Mouse (Mus musculus) midbrain, embryonic 13.5 days (tissue): ENCODE results near the gene Grip1. TPM values are rescaled to one million over a fixed set of nuclear protein-coding genes. Genes with fewer than 3 reads are reported as not detected.
A peak's percentile ranks its signal among the peaks of the same experiment; 100 is the strongest.

Source experiments
- ATAC-seq: fragments of 200-750 bp; cut with Nextera tagmentation; 2 replicates; pipeline ENCODE4 v1.8.0; 2017; ENCODE audit warnings: mild to moderate bottlenecking, moderate TSS enrichment, moderate library complexity
- H3K27ac ChIP-seq: fragments of 300-500 bp; sonication (generic); 2 replicates; pipeline ENCODE4 v1.5.1; 2015; ENCODE audit warnings: inconsistent platforms, mild to moderate bottlenecking, moderate library complexity
- H3K27me3 ChIP-seq: fragments of 300-500 bp; sonication (generic); 2 replicates; pipeline ENCODE4 v1.6.1; 2015; ENCODE audit warnings: mild to moderate bottlenecking, inconsistent platforms
- H3K36me3 ChIP-seq: fragments of 300-500 bp; sonication (generic); 2 replicates; pipeline ENCODE4 v1.6.1; 2015; ENCODE audit warnings: mild to moderate bottlenecking, inconsistent platforms
- H3K4me1 ChIP-seq: fragments of 300-500 bp; sonication (generic); replicated peaks from 2 replicates; pipeline ENCODE4 v1.6.1; 2015; ENCODE audit warnings: inconsistent platforms
- H3K4me2 ChIP-seq: fragments of 300-500 bp; sonication (generic); replicated peaks from 2 replicates; pipeline ENCODE4 v1.6.1; 2015; ENCODE audit warnings: moderate library complexity, mild to moderate bottlenecking, inconsistent platforms
- H3K4me3 ChIP-seq: fragments of 300-500 bp; sonication (generic); replicated peaks from 2 replicates; pipeline ENCODE4 v1.5.1; 2015; ENCODE audit warnings: mild to moderate bottlenecking, inconsistent platforms
- H3K9ac ChIP-seq: fragments of 300-500 bp; sonication (generic); replicated peaks from 2 replicates; pipeline ENCODE4 v1.6.1; 2015; ENCODE audit warnings: mild to moderate bottlenecking, inconsistent platforms
- H3K9me3 ChIP-seq: fragments of 300-500 bp; sonication (generic); 2 replicates; pipeline ENCODE4 v1.6.1; 2016; ENCODE audit warnings: mild to moderate bottlenecking, inconsistent platforms
- WGBS: fragments of 180-500 bp; shearing (Covaris S2); methylation state at CpG from one replicate; pipeline ENCODE4 v1.1.7; 2015; 5-methylcytosine and 5-hydroxymethylcytosine counted together
- polyA plus RNA-seq: library from polyadenylated mRNA; unstranded; fragments of >200 nt; fragmentation: Nextera tagmentation; extraction: Ambion mirVana; gene quantifications from 2 replicates; pipeline ENCODE4 v1.2.1, GENCODE M21; 2015

Gene Grip1
- 14.4 and 16.0 TPM in 2 replicates for polyA plus RNA-seq

DNA sequence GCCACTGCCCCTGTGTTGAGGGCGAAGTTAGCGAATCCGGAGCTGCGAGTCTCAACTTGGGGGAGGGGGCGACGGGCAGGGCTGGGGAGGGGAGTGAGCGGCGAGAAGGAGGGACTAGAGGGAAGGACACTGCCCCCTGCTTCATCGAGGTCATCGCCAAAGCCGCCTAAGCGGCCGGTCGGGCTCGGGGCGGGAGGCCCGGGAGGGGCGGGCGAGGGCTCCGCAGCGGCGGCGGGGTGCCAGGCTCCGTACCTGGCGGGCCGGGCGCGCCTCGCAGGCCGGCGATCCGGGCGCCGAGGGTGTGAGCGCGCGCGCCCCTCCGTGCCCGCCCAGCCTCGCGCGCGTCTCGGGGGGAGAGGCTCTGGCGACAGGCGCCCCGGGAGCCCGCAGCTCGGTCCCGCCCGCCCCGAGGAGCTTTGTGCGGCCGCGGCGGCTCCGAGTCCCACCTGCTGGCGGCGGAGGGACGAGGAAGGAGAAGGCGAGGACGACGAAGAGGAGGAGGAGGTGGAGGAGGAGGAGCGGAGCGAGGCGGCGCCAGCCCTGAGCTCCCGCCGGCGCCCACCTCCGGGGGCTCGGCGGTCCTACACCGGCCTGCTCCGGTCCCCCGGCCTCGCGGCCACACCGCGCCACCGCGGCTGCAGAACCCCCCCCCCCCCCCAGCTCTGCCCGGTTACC is at the start of gene Grip1:
Grip1 (plus strand) TSS at position 400 of the 675 bp plus-strand sequence.
- Histone ChIP-seq H3K27ac (peak within 1 kb of the TSS; percentile 88), H3K4me1 (peaks cover 20% of the 10 kb centered on the region), H3K9ac (peak within 1 kb of the TSS; percentile 77), H3K9me3 (no peaks in the 10 kb centered on the region), H3K4me3 (peak within 1 kb of the TSS; percentile 66), H3K27me3 (peaks cover 7% of the 10 kb centered on the region), H3K4me2 (peak within 1 kb of the TSS; percentile 84), H3K36me3 (no peaks in the 10 kb centered on the region)
- peak; percentile 93 for ATAC-seq
- under 1% methylated on average over 42 of the region's 84 CpGs for WGBS

DNA sequence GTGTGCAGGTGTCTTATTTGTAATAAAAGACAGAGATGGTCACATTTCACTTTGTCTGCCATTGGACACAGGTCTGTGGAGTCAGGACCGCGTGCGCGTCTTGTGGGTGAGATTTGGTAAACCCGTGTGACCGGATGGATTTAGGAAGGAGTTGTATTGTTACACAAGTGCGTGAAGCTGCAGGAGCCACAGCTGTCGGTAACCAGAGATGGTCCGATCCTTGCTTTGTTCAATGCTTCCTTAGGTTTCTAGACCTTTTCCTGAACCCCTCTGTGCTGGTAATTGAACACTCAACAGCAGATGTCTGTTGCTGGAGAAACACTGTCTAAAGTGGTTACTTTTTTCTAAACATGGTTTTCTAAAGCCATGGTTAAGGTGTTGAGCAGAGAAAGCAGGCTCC is 48.5 kb upstream of the Grip1 start:
- no peak for ATAC-seq
- Histone ChIP-seq H3K4me3 (no peak overlapping the region), H3K4me1 (peaks cover 2% of the 10 kb centered on the region; the same call in 1 of the 2 replicates), H3K36me3 (no peaks in the 10 kb centered on the region), H3K4me2 (no peak overlapping the region), H3K27me3 (no peaks in the 10 kb centered on the region), H3K9ac (no peak overlapping the region), H3K27ac (no peak overlapping the region), H3K9me3 (no peaks in the 10 kb centered on the region)
- WGBS = 96% methylated on average over 9 of the region's 9 CpGs

DNA sequence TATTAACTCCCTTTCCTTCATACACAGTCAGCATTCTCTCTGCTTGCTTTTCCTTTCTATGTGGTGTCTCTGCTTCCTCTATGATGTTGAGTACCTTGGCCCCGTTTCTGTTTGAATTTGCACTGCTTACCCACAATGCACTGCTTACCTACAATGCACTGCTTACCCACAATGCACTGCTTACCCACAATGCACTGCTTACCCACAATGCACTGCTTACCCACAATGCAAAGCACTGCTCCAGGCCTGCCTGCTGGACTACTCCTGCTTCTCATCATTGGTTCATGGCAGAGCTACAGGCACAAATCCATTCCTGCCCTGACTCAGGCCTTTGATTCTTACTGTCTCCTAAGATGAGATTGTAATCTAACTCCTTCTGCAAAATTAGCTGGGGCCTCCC is 48.0 kb upstream of the Grip1 start:
- Histone ChIP-seq H3K9me3 (no peaks in the 10 kb centered on the region), H3K9ac (no peak overlapping the region), H3K4me2 (no peak overlapping the region), H3K4me3 (no peak overlapping the region), H3K27ac (no peak overlapping the region), H3K4me1 (peaks cover 5% of the 10 kb centered on the region; the same call in 1 of the 2 replicates), H3K36me3 (no peaks in the 10 kb centered on the region), H3K27me3 (no peaks in the 10 kb centered on the region)
- 83% methylated on average over 1 of the region's 1 CpGs for WGBS
- no peak for ATAC-seq

DNA sequence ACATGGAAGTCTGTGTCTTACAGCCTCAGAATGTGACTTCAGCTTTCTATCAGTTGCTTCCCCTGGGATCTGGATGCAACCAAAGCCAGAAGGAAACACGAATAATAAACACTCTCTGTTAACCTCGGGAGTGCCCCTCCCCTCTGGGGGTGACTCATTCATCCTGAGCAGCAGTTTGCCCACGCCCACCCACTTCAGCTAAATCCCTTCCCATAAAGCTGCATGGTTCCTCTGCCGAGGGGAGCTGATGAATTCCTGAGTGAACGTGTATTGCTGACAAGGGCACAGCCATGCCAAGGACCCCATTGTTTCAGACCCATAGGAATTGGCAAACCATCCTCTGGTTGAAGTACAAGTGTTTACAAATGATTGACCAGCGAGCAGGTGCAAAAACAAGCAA is 45.3 kb upstream of the Grip1 start:
- Histone ChIP-seq H3K4me1 (peaks cover 5% of the 10 kb centered on the region; the same call in 1 of the 2 replicates), H3K9me3 (no peaks in the 10 kb centered on the region), H3K27ac (no peak overlapping the region), H3K4me2 (no peak overlapping the region), H3K9ac (no peak overlapping the region), H3K4me3 (no peak overlapping the region), H3K27me3 (no peaks in the 10 kb centered on the region), H3K36me3 (no peaks in the 10 kb centered on the region)
- 25% methylated on average over 6 of the region's 6 CpGs for WGBS
- no peak for ATAC-seq

DNA sequence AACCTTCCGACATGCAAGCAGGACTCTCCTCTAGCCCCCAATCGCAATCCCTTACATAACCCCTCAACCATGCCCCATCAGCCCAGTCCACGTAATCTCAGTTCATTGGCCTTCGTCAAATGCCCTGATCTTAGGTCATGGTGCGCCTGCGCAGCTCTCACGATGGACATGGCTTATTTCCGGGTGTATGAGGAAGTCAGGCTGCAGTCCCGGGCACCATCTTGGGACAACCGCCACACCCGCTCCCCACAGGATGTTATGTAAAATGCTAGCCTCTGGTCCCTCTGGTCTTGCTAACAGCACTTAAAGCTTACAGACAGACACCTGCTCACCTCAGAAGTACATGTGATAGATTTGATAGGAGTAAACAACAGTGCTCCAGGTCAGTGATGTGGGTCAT is 40.4 kb upstream of the Grip1 start:
- Histone ChIP-seq H3K9ac (no peak overlapping the region), H3K36me3 (no peaks in the 10 kb centered on the region), H3K4me1 (peaks cover 5% of the 10 kb centered on the region), H3K4me2 (no peak overlapping the region), H3K27ac (no peak overlapping the region), H3K9me3 (no peaks in the 10 kb centered on the region), H3K4me3 (no peak overlapping the region), H3K27me3 (no peaks in the 10 kb centered on the region)
- 96% methylated on average over 11 of the region's 11 CpGs for WGBS
- ATAC-seq = no peak

DNA sequence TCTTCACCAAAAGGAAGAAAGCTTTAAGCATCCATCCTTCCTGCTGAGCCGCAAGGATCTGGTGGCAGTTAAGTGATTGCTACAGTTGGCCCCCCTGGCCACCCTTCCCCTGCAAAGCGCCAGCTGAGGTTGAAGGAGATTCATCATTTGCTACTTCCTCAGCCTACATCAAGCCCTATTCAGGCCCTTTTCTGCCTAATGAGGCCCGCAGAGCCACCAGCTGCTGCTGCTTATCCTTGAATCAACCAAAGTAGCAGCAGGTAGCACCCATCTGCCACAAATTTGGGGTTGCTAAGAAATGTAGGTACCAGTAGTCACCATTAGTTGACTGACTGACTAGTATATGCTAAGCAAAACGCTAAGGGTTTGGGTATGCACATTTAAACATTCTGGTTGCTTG is 38.5 kb upstream of the Grip1 start:
- peaks cover 3% of the 10 kb centered on the region for H3K4me1 ChIP-seq
- H3K9me3 ChIP-seq = no peaks in the 10 kb centered on the region
- H3K36me3 ChIP-seq = no peaks in the 10 kb centered on the region
- H3K9ac ChIP-seq = no peak overlapping the region
- H3K4me2 ChIP-seq = no peak overlapping the region
- ATAC-seq = no peak
- no peak overlapping the region for H3K27ac ChIP-seq
- no peaks in the 10 kb centered on the region for H3K27me3 ChIP-seq
- WGBS = 74% methylated on average over 4 of the region's 4 CpGs
- H3K4me3 ChIP-seq = no peak overlapping the region

DNA sequence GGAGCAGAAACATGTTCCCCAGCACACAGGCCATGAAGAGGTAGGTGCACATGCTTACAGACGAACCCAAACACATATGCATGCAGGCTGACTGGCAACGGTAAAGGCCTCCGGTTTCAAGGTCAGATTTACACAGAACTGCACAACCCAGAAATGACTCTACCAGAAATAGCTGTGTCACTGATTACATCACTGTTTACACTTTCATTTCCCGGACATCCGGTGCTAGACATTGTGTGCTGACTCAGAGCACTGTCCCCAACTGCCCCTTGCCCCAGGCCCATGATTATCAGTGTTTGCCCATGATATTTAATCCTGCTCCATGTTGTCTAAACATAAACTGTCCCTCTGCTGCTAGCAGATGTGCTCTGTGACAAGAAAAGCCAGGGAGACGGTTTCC is 32.2 kb upstream of the Grip1 start:
- Histone ChIP-seq H3K4me1 (no peaks in the 10 kb centered on the region), H3K4me2 (no peak overlapping the region), H3K9me3 (no peaks in the 10 kb centered on the region), H3K9ac (no peak overlapping the region), H3K4me3 (no peak overlapping the region), H3K27me3 (no peaks in the 10 kb centered on the region), H3K27ac (no peak overlapping the region), H3K36me3 (no peaks in the 10 kb centered on the region)
- no peak for ATAC-seq
- WGBS = 87% methylated on average over 6 of the region's 6 CpGs

DNA sequence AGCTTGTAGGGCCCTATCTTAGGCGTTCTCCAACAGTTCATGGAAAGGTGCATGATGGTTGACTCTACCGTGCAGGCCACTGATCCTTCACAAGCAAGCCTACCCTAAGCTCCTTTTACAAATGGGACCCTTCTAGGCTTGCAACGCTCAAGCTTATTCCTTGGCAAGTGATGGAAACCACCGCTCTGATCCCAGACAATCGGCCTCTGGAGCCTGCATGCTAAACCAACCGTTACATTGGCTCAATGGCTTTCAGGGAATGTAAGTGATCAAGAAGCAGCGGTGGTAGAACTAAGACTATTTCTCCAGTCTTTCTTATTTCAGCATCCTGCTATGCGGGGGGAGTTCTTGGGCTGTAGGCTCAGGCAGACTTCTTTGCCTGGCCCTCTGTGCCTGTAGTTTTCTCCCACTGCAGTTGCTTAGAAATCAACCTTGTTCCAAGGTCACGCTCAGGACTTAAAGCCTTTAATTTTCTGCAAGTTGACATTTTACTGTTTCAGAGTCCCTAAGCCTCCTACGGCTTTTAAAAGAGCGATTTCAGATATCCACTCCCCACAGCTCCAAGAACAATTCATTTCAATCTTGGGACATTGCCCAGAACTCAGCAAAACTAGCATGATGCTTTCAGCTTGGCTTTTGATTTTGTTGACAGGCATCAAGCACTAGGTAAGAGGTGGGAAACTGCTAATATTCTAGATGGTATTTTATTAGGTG is 29.7 kb upstream of the Grip1 start:
- Histone ChIP-seq H3K9ac (no peak overlapping the region), H3K4me3 (no peak overlapping the region), H3K4me1 (no peaks in the 10 kb centered on the region), H3K4me2 (no peak overlapping the region), H3K9me3 (no peaks in the 10 kb centered on the region), H3K36me3 (no peaks in the 10 kb centered on the region), H3K27me3 (no peaks in the 10 kb centered on the region), H3K27ac (no peak overlapping the region)
- WGBS = 68% methylated on average over 11 of the region's 11 CpGs
- no peak for ATAC-seq

DNA sequence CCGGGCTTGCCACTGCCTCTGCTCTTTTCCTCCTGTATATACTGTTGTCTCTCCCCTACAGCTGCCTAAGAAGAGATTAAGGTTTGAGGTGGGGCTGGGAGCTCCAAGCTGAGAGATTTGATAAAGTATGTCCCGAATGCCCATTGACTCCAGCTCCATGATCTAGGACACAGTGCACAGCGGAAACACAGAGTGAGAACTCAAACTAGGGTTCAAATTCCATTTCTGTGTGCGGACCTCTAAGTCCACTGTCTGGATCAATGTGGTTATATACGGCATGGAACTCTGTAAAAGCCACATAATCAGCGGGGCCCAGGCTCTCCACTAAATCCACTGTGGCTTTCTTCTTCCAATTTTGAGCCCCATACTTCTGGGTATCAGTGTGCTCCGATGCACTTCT is 26.0 kb upstream of the Grip1 start:
- Histone ChIP-seq H3K27ac (no peak overlapping the region), H3K4me2 (no peak overlapping the region), H3K4me3 (no peak overlapping the region), H3K36me3 (no peaks in the 10 kb centered on the region), H3K4me1 (no peaks in the 10 kb centered on the region), H3K9me3 (no peaks in the 10 kb centered on the region), H3K9ac (no peak overlapping the region), H3K27me3 (no peaks in the 10 kb centered on the region)
- no peak for ATAC-seq
- WGBS = 91% methylated on average over 7 of the region's 7 CpGs

DNA sequence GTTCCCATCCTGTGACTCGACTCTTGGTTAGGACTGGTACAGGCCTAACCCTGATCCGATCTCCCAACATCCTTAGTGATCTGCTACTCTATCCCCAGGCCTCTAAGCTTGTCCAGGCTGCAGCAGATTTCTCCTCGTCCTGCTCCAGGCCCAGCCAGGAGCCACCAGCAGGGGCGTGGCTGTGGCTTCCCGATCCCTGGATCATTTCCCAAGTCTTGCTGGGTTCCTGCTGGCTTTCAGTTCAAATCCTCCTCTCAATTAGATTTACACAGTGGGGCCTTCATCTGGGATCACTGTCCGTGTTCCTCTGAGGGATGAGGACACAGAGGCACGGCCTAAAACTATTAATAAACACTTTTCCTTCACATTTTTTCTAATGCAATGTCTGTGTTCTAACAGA is 25.5 kb upstream of the Grip1 start:
- no peaks in the 10 kb centered on the region for H3K4me1 ChIP-seq
- no peak overlapping the region for H3K27ac ChIP-seq
- no peak overlapping the region for H3K9ac ChIP-seq
- 62% methylated on average over 7 of the region's 7 CpGs for WGBS
- no peaks in the 10 kb centered on the region for H3K27me3 ChIP-seq
- no peak overlapping the region for H3K4me2 ChIP-seq
- H3K4me3 ChIP-seq = no peak overlapping the region
- ATAC-seq = no peak
- no peaks in the 10 kb centered on the region for H3K36me3 ChIP-seq
- no peaks in the 10 kb centered on the region for H3K9me3 ChIP-seq

DNA sequence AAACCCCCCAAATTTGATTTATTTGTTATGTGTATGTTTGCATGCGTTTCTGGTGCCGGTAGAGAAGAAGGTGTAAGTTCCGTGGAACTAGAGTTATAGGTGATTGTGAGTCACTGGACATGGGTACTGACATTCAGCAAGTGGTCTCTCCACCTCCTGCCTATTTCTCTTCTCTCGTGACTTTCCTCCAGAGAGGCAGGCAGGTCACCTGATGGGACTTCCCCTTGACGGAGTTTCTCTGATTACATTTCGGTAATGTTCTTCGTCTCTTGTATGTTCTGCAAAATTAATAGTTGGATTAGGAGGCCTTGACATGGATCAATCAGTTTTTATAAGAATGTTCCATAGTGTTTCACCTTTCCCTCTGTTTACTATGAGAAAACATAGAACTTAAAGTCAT is 23.4 kb upstream of the Grip1 start:
- 81% methylated on average over 7 of the region's 7 CpGs for WGBS
- ATAC-seq = no peak
- Histone ChIP-seq H3K4me1 (no peaks in the 10 kb centered on the region), H3K4me2 (no peak overlapping the region), H3K27ac (no peak overlapping the region), H3K36me3 (no peaks in the 10 kb centered on the region), H3K4me3 (no peak overlapping the region), H3K9me3 (no peaks in the 10 kb centered on the region), H3K9ac (no peak overlapping the region), H3K27me3 (no peaks in the 10 kb centered on the region)

DNA sequence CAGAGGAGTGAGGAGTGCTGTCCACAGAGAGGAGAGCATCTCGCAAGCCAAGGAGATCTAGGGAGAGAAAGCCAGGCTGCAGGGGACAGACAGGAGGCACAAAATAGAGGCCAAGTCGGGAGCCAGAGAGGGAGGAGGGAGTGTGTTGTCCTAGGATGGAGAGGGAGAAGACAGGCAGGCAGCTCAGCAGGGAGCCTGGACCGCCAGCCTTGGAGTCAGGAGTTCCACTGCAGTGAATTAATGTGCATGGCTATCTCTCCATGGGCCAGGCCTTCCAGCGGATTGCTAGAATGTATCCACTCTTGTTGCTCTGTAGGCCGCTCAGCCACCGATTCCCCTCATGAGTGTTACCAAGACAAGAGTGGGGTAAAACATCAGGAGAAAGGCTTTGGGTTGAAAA is 21.8 kb upstream of the Grip1 start:
- Histone ChIP-seq H3K4me1 (no peaks in the 10 kb centered on the region), H3K9ac (no peak overlapping the region), H3K27me3 (no peaks in the 10 kb centered on the region), H3K4me3 (no peak overlapping the region), H3K9me3 (no peaks in the 10 kb centered on the region), H3K36me3 (no peaks in the 10 kb centered on the region), H3K27ac (no peak overlapping the region), H3K4me2 (no peak overlapping the region)
- ATAC-seq = no peak
- 47% methylated on average over 6 of the region's 6 CpGs for WGBS
